Mouse (Mus musculus): Measurements from ENCODE around the gene Slc22a8.

DNA sequence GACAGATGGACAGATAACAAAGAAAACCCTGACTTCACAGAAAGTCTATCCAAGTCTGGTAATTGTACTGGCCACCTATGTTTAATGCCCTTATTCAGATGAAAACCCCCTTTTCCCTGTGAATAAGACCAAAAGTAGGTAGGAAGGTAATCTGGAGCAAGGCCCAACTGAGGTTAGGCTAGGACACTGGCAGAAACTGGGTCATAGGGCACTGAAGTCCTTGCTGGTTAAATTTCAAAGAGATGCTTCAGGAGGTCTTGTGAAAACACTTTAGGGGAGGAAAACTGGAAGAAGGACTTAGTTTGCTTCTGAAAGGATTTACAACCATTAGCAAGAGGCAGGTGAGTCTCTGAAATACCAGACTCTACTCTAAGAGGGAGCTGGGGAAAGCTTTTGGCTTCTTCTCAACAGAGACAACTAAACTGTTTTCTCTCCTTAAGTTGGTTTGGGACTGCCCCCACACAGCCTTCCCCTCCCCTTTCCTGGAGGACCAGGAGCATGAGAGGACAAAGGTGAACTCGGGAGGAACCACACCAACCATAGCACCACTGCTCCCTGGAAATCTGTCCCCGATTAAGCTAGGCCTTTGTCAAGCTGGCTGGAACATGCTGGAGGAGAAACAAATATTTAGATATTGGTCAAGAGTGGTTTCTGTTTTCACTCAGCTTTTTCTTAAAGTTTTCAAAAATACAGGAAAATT, 20.6 kb upstream of the Slc22a8 start:
- no peak for TF ChIP-seq MAX (IDR thresholded peaks at IDR 0.05; ENCODE audit: low read length)
- TF ChIP-seq POLR2A (IDR thresholded peaks at IDR 0.05; ENCODE audit: low read depth, low read length): no peak
- no peak for TF ChIP-seq UBTF (IDR thresholded peaks at IDR 0.05; ENCODE audit: low read depth, low read length)
- TF ChIP-seq POLR2AphosphoS2 (IDR thresholded peaks at IDR 0.05; ENCODE audit: low read depth, low read length): no peak
- TF ChIP-seq CTCF (conservative IDR thresholded peaks at IDR 0.05 in 1 of 2, IDR thresholded peaks at IDR 0.05 in 1 of 2; ENCODE audit: low read depth in 2 of 2, low read length in 2 of 2): no peak
- TF ChIP-seq NRF1 (IDR thresholded peaks at IDR 0.05; ENCODE audit: low read depth, low read length): no peak
- TF ChIP-seq EP300 (IDR thresholded peaks at IDR 0.05; ENCODE audit: low read length): no peak
- TF ChIP-seq ZNF384 (IDR thresholded peaks at IDR 0.05; ENCODE audit: low read depth, low read length): no peak
- TF ChIP-seq MEF2A (IDR thresholded peaks at IDR 0.05; ENCODE audit: borderline replicate concordance, low read depth, low read length): no peak
- TF ChIP-seq ELF1 (IDR thresholded peaks at IDR 0.05; ENCODE audit: low read depth, low read length): no peak
- no peak for TF ChIP-seq USF2 (conservative IDR thresholded peaks at IDR 0.05; ENCODE audit: low read depth, low read length)
- no peak for TF ChIP-seq MAFK (IDR thresholded peaks at IDR 0.05; ENCODE audit: insufficient replicate concordance, low read length)
- no peak for TF ChIP-seq SMC3 (IDR thresholded peaks at IDR 0.05; ENCODE audit: low read depth, low read length)

All from CH12.LX (cell line).